ENCODE assay signal across 8 mouse cellular contexts in the genomic region with DNA sequence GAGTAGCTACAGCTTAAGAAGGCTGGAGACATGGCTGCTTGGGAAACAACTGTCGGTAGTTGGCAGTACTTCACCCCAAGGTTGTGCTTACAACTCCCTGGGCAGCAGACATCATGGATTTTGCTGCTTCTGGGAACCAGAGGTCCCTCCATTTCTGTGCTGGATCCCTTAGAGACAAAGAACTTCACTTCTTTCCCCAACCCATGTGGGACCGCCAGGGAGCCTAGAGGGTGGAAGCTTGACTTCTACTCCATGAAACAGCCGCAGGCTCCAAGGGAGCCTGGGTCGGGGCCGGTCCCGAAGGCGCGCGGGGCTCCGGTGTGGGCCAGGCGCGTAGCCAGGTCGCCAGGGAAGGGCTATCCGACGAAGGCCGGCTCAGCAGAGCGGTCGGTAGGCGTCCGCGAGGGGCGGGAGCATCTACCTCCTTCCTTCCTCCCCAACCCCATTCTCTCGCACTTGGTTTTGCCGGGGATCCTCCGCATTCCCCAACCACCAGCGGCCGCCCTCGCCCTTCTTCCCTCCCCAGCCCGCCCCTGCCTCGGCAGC. TPM values are rescaled to one million over a fixed set of nuclear protein-coding genes. Genes with fewer than 3 reads are reported as not detected.
A peak's percentile ranks its signal among the peaks of the same experiment; 100 is the strongest.
DNase-seq lines count a peak whose midpoint lies in the region; ATAC-seq and TF ChIP-seq lines count a peak whose summit lies in the region.

No protein-coding gene starts in this region.

- no peaks in the 10 kb centered on the region for H3K27me3 ChIP-seq in Patski
- H3K27me3 ChIP-seq in limb, embryonic 14.5 days (ENCODE audit: control insufficient read depth, insufficient read depth, low read length) = no peaks in the 10 kb centered on the region
- H3K27me3 ChIP-seq in midbrain, embryonic 15.5 days (replicated peaks) = no peaks in the 10 kb centered on the region

- WGBS in limb, embryonic 14.5 days = under 1% methylated on average over 21 of the region's 30 CpGs
- WGBS in midbrain, embryonic 15.5 days = under 1% methylated on average over 30 of the region's 30 CpGs

- CTCF ChIA-PET in Patski (lab: Charles Lee) = interaction anchor here (1.0 kb wide), 1 partner anchor 22 kb away, joined by 3 read pairs; no protein-coding TSS in a partner anchor

- in situ Hi-C loops in Patski (cut with MboI; ENCODE audit: low pct_unique_long_range_greater_than_20kb) = no loop called here

- POLR2A ChIA-PET in Patski (lab: Charles Lee) = no interaction called here

- H3K9ac ChIP-seq in limb, embryonic 14.5 days (ENCODE audit: low read depth, low read length, severe bottlenecking) = peak overlapping the region; percentile 95
- H3K9ac ChIP-seq in midbrain, embryonic 15.5 days = peak overlapping the region; percentile 100

- TF ChIP-seq CTCF in Patski (IDR thresholded peaks at IDR 0.05) = peak; percentile 19

- peaks cover 14% of the 10 kb centered on the region for H3K4me1 ChIP-seq in limb, embryonic 14.5 days (ENCODE audit: control insufficient read depth, insufficient read depth, low read length)
- peaks cover 48% of the 10 kb centered on the region for H3K4me1 ChIP-seq in midbrain, embryonic 15.5 days

- DNase-seq in CD4-positive helper T cell, adult 2 months (ENCODE audit: low read depth, low spot score) = peak; percentile 67
- no peak for DNase-seq in Patski (ENCODE audit: low read depth, low spot score)
- DNase-seq in cerebellum, postnatal 36 days = peak; percentile 74 to 81
- peak; percentile 80 for DNase-seq in gastrocnemius, postnatal 10 days
- DNase-seq in limb, embryonic 14.5 days (ENCODE audit: low spot score) = peak; percentile 75
- DNase-seq in yolk sac, embryonic 10.5 days (ENCODE audit: low spot score) = no peak

- ATAC-seq in Patski = peak; percentile 49
- peak; percentile 62 for ATAC-seq in inflammation-experienced regulatory T-cells, adult 6 months
- peak; percentile 35 for ATAC-seq in limb, embryonic 14.5 days (ENCODE audit: low FRiP score, low read depth)
- ATAC-seq in midbrain, embryonic 15.5 days (replicated peaks) = peak; percentile 48

- peak overlapping the region; percentile 100 for H3K4me3 ChIP-seq in limb, embryonic 14.5 days (replicated peaks; ENCODE audit: low read length)
- H3K4me3 ChIP-seq in midbrain, embryonic 15.5 days = peak overlapping the region; percentile 94

- no peak for TF ChIP-seq POLR2A in limb, embryonic 14.5 days (IDR thresholded peaks at IDR 0.05; ENCODE audit: borderline replicate concordance, extremely low read depth, insufficient read depth, insufficient read length)

- H3K4me2 ChIP-seq in limb, embryonic 14.5 days (replicated peaks; ENCODE audit: low read depth, low read length, severe bottlenecking) = peak overlapping the region; percentile 84
- peak overlapping the region; percentile 98 for H3K4me2 ChIP-seq in midbrain, embryonic 15.5 days

- H3K27ac ChIP-seq in limb, embryonic 14.5 days (replicated peaks; ENCODE audit: low read depth, low read length) = peak overlapping the region; percentile 100
- H3K27ac ChIP-seq in midbrain, embryonic 15.5 days = peak overlapping the region; percentile 99

- peaks cover 19% of the 10 kb centered on the region for H3K36me3 ChIP-seq in limb, embryonic 14.5 days (ENCODE audit: control insufficient read depth, insufficient read depth, low read length)
- H3K36me3 ChIP-seq in midbrain, embryonic 15.5 days (replicated peaks) = no peaks in the 10 kb centered on the region; the same call in 1 of the 2 replicates

- H3K9me3 ChIP-seq in limb, embryonic 14.5 days (ENCODE audit: control insufficient read depth, low read length) = no peaks in the 10 kb centered on the region
- no peaks in the 10 kb centered on the region for H3K9me3 ChIP-seq in midbrain, embryonic 15.5 days

RNA-seq across cellular contexts. Expression of a gene that starts 0.8 kb away (rescaled TPM):
- polyA plus RNA-seq in Patski (2021) = 69.9 TPM
- 10 to 100 TPM; 62.6 to 74.1 TPM for total RNA-seq in gastrocnemius, postnatal 10 days (2021)
- 10 to 100 TPM; 16.7 to 26.3 (median 20.4) TPM for polyA plus RNA-seq in inflammation-experienced regulatory T-cells, adult 6 months (2017; shearing (Covaris generic))
- polyA plus RNA-seq in limb, embryonic 14.5 days (2012; rRNA removed) = 76.9 and 81.1 TPM in 2 replicates
- polyA plus RNA-seq in limb, embryonic 14.5 days (2014; fragmentation: Nextera tagmentation; extraction: Ambion mirVana) = 19.8 and 23.5 TPM in 2 replicates
- polyA plus RNA-seq in midbrain, embryonic 15.5 days (2015; fragmentation: Nextera tagmentation; extraction: Ambion mirVana) = 33.2 and 33.6 TPM in 2 replicates

RNA-seq across cellular contexts. Expression of a gene that starts 10.2 kb away (rescaled TPM):
- 39.4 TPM for polyA plus RNA-seq in Patski (2021)
- 10 to 100 TPM; 19.1 to 26.2 TPM for total RNA-seq in gastrocnemius, postnatal 10 days (2021)
- 10 to 100 TPM in 2 of 3 experiments, 1 to 10 TPM in 1; 8.7 to 14.8 (median 11.6) TPM for polyA plus RNA-seq in inflammation-experienced regulatory T-cells, adult 6 months (2017; shearing (Covaris generic))
- polyA plus RNA-seq in limb, embryonic 14.5 days (2012; rRNA removed) = 52.4 and 56.8 TPM in 2 replicates
- polyA plus RNA-seq in limb, embryonic 14.5 days (2014; fragmentation: Nextera tagmentation; extraction: Ambion mirVana) = 34.1 and 40.4 TPM in 2 replicates
- 56.3 and 57.7 TPM in 2 replicates for polyA plus RNA-seq in midbrain, embryonic 15.5 days (2015; fragmentation: Nextera tagmentation; extraction: Ambion mirVana)

RNA-seq across cellular contexts. Expression of a gene that starts 19.4 kb away (rescaled TPM):
- polyA plus RNA-seq in Patski (2021) = 37.2 TPM
- 10 to 100 TPM; 42.4 to 58.7 TPM for total RNA-seq in gastrocnemius, postnatal 10 days (2021)
- polyA plus RNA-seq in inflammation-experienced regulatory T-cells, adult 6 months (2017; shearing (Covaris generic)) = 1 to 10 TPM; 6.5 to 8.4 (median 7.3) TPM
- polyA plus RNA-seq in limb, embryonic 14.5 days (2012; rRNA removed) = 1.8 and 2.5 TPM in 2 replicates
- polyA plus RNA-seq in limb, embryonic 14.5 days (2014; fragmentation: Nextera tagmentation; extraction: Ambion mirVana) = 1.2 and 1.4 TPM in 2 replicates
- 3.4 and 3.9 TPM in 2 replicates for polyA plus RNA-seq in midbrain, embryonic 15.5 days (2015; fragmentation: Nextera tagmentation; extraction: Ambion mirVana)

RNA-seq across cellular contexts. Expression of a gene that starts 42.0 kb away (rescaled TPM):
- 2.8 TPM for polyA plus RNA-seq in Patski (2021)
- total RNA-seq in gastrocnemius, postnatal 10 days (2021) = 1 to 10 TPM; 1.9 to 2.6 TPM
- polyA plus RNA-seq in inflammation-experienced regulatory T-cells, adult 6 months (2017; shearing (Covaris generic)) = under 1 TPM in 2 of 3 experiments, not detected in 1; 0.32 to 0.63 TPM
- polyA plus RNA-seq in limb, embryonic 14.5 days (2012; rRNA removed) = 31.4 and 41.8 TPM in 2 replicates
- 8.8 and 8.9 TPM in 2 replicates for polyA plus RNA-seq in limb, embryonic 14.5 days (2014; fragmentation: Nextera tagmentation; extraction: Ambion mirVana)
- 9.1 and 9.2 TPM in 2 replicates for polyA plus RNA-seq in midbrain, embryonic 15.5 days (2015; fragmentation: Nextera tagmentation; extraction: Ambion mirVana)

RNA-seq across cellular contexts. Expression of a gene that starts 54.1 kb away (rescaled TPM):
- 44.7 TPM for polyA plus RNA-seq in Patski (2021)
- total RNA-seq in gastrocnemius, postnatal 10 days (2021) = 100 to 1,000 TPM; 149 to 169 TPM
- 1 to 10 TPM; 1.3 to 6.3 (median 5.2) TPM for polyA plus RNA-seq in inflammation-experienced regulatory T-cells, adult 6 months (2017; shearing (Covaris generic))
- polyA plus RNA-seq in limb, embryonic 14.5 days (2012; rRNA removed) = 149 and 157 TPM in 2 replicates
- polyA plus RNA-seq in limb, embryonic 14.5 days (2014; fragmentation: Nextera tagmentation; extraction: Ambion mirVana) = 55.9 and 63.2 TPM in 2 replicates
- polyA plus RNA-seq in midbrain, embryonic 15.5 days (2015; fragmentation: Nextera tagmentation; extraction: Ambion mirVana) = 151 and 158 TPM in 2 replicates

Comparison
In these comparisons a context has a peak if more than half of its experiments do, and no peak if none do; other contexts are left out.
1. DNase-seq: peak in CD4-positive helper T cell, adult 2 months (single experiment), cerebellum, postnatal 36 days (2 of 2), gastrocnemius, postnatal 10 days (single experiment) and limb, embryonic 14.5 days (single experiment); none in Patski (single experiment) and yolk sac, embryonic 10.5 days (single experiment).
2. Peak in every context shown above with its lines, with median percentiles within 50 percentile points of each other: ATAC-seq.